Mouse (Mus musculus) spleen, embryonic (tissue): ENCODE measurements around the gene Sbf1.

Experiments used
- CTCF ChIA-PET: fragments of 350-600 bp; sonication (Branson Sonifier 250); formaldehyde crosslinking; loops from one replicate; lab custom pipeline; 2022; lab: Charles Lee

Gene Sbf1

GRCm38 (mm10) chr15:89286114-89286513 lies 29.0 kb downstream of the Sbf1 start:
- CTCF ChIA-PET, result no interaction called here

- CTCF ChIA-PET, result no interaction called here
These were observed 29.6 kb downstream of the Sbf1 start for GRCm38 (mm10) chr15:89285478-89285877.

GRCm38 (mm10) chr15:89285004-89285403 lies 30.1 kb downstream of the Sbf1 start:
- CTCF ChIA-PET, result interaction anchor here (0.6 kb wide), 1 partner anchor 150 kb away, joined by 9 read pairs; no protein-coding TSS in a partner anchor

GRCm38 (mm10) chr15:89284094-89284493 lies 31.0 kb downstream of the Sbf1 start:
- CTCF ChIA-PET, result no interaction called here

GRCm38 (mm10) chr15:89282546-89282945 lies 32.6 kb downstream of the Sbf1 start:
- CTCF ChIA-PET, result no interaction called here

- CTCF ChIA-PET, result no interaction called here
These were observed 37.7 kb downstream of the Sbf1 start for GRCm38 (mm10) chr15:89277366-89277765.

- CTCF ChIA-PET, result no interaction called here
These were observed 39.6 kb downstream of the Sbf1 start for GRCm38 (mm10) chr15:89275497-89275896.

GRCm38 (mm10) chr15:89264485-89264884 lies 50.6 kb downstream of the Sbf1 start:
- CTCF ChIA-PET, result no interaction called here

GRCm38 (mm10) chr15:89258997-89259396 lies 56.1 kb downstream of the Sbf1 start:
- CTCF ChIA-PET, result no interaction called here

- CTCF ChIA-PET, result no interaction called here
These were observed 59.8 kb downstream of the Sbf1 start for GRCm38 (mm10) chr15:89255330-89255729.

- CTCF ChIA-PET, result no interaction called here
These were observed 66.0 kb downstream of the Sbf1 start for GRCm38 (mm10) chr15:89249063-89249462.

GRCm38 (mm10) chr15:89241025-89241424 lies 74.1 kb downstream of the Sbf1 start:
- CTCF ChIA-PET, result no interaction called here

- CTCF ChIA-PET, result interaction anchor here (0.9 kb wide), 1 partner anchor 27 kb away, joined by 4 read pairs; no protein-coding TSS in a partner anchor
These were observed 75.2 kb downstream of the Sbf1 start for GRCm38 (mm10) chr15:89239751-89240392.
